Mouse (Mus musculus): ENCODE results near the gene 9530053A07Rik. TPM values are rescaled to one million over a fixed set of nuclear protein-coding genes. Genes with fewer than 3 reads are reported as not detected.
A peak's percentile ranks its signal among the peaks of the same experiment; 100 is the strongest.
"Not testable (repeated sequence)": the region's sequence is repeated elsewhere in the genome, so short reads cannot be mapped to it uniquely, and the experiment has no call there.

The 9530053A07Rik gene
- total and polyA plus RNA-seq, 3 experiments: 0.08 TPM; not detected in 2

- no peak overlapping the region for H3K4me3 ChIP-seq
- DNase-seq: peak in 1 of 2 experiments; percentile 34
- no peak overlapping the region for H3K9ac ChIP-seq (ENCODE audit: low read depth, low read length)
- H3K79me2 ChIP-seq (replicated peaks; ENCODE audit: control insufficient read depth, insufficient read depth, low read length): no peaks in the 10 kb centered on the region
- TF ChIP-seq CTCF (IDR thresholded peaks at IDR 0.05): peak; percentile 60
- no peak for TF ChIP-seq POLR2A (IDR thresholded peaks at IDR 0.05; ENCODE audit: insufficient read depth, low read depth, low read length)
- no peak overlapping the region for H3K27ac ChIP-seq
- no peaks in the 10 kb centered on the region for H3K4me1 ChIP-seq (ENCODE audit: control insufficient read depth, insufficient read depth, low read length)
- no peaks in the 10 kb centered on the region for H3K36me3 ChIP-seq (ENCODE audit: control insufficient read depth, insufficient read depth, low read length)
- H3K27me3 ChIP-seq (ENCODE audit: control insufficient read depth, insufficient read depth, low read length): no peaks in the 10 kb centered on the region
- intact Hi-C loops (cut with DNase I): no loop called here
- 14% methylated on average over 13 of the region's 13 CpGs for WGBS
These were observed 22.4 kb downstream of the 9530053A07Rik start for GRCm38 (mm10) chr7:28151584-28152221.

- H3K27me3 ChIP-seq (ENCODE audit: control insufficient read depth, insufficient read depth, low read length); H3K9ac ChIP-seq (ENCODE audit: low read depth, low read length); H3K36me3 ChIP-seq (ENCODE audit: control insufficient read depth, insufficient read depth, low read length); DNase-seq; intact Hi-C loops (cut with DNase I); H3K27ac ChIP-seq; H3K79me2 ChIP-seq (replicated peaks; ENCODE audit: control insufficient read depth, insufficient read depth, low read length); H3K4me3 ChIP-seq; H3K4me1 ChIP-seq (ENCODE audit: control insufficient read depth, insufficient read depth, low read length): not testable (repeated sequence)
- 15% methylated on average over 5 of the region's 5 CpGs for WGBS
These were observed 24.3 kb downstream of the 9530053A07Rik start for GRCm38 (mm10) chr7:28153595-28153994.

GRCm38 (mm10) chr7:28159292-28159691 is 30.0 kb downstream of the 9530053A07Rik start:
- 29% methylated on average over 6 of the region's 6 CpGs for WGBS
- intact Hi-C loops (cut with DNase I): no loop called here
- no peak for DNase-seq
- Histone ChIP-seq H3K36me3 (ENCODE audit: control insufficient read depth, insufficient read depth, low read length) (no peaks in the 10 kb centered on the region), H3K4me1 (ENCODE audit: control insufficient read depth, insufficient read depth, low read length) (no peaks in the 10 kb centered on the region), H3K9ac (ENCODE audit: low read depth, low read length) (no peak overlapping the region), H3K27me3 (ENCODE audit: control insufficient read depth, insufficient read depth, low read length) (no peaks in the 10 kb centered on the region), H3K79me2 (replicated peaks; ENCODE audit: control insufficient read depth, insufficient read depth, low read length) (no peaks in the 10 kb centered on the region), H3K27ac (no peak overlapping the region), H3K4me3 (no peak overlapping the region)
- TF ChIP-seq CTCF (IDR thresholded peaks at IDR 0.05) (no peak), EP300 (IDR thresholded peaks at IDR 0.05; ENCODE audit: insufficient read depth, low read depth, low read length) (no peak), POLR2A (IDR thresholded peaks at IDR 0.05; ENCODE audit: insufficient read depth, low read depth, low read length) (no peak)

- TF ChIP-seq POLR2A (IDR thresholded peaks at IDR 0.05; ENCODE audit: insufficient read depth, low read depth, low read length) (no peak), CTCF (IDR thresholded peaks at IDR 0.05) (no peak), EP300 (IDR thresholded peaks at IDR 0.05; ENCODE audit: insufficient read depth, low read depth, low read length) (no peak)
- intact Hi-C loops (cut with DNase I): no loop called here
- WGBS: 77% methylated on average over 3 of the region's 3 CpGs
- H3K4me3 ChIP-seq: no peak overlapping the region
- H3K4me1 ChIP-seq (ENCODE audit: control insufficient read depth, insufficient read depth, low read length): no peaks in the 10 kb centered on the region
- no peaks in the 10 kb centered on the region for H3K27me3 ChIP-seq (ENCODE audit: control insufficient read depth, insufficient read depth, low read length)
- H3K79me2 ChIP-seq (replicated peaks; ENCODE audit: control insufficient read depth, insufficient read depth, low read length): no peaks in the 10 kb centered on the region
- no peak overlapping the region for H3K27ac ChIP-seq
- H3K9ac ChIP-seq (ENCODE audit: low read depth, low read length): no peak overlapping the region
- no peak for DNase-seq
- H3K36me3 ChIP-seq (ENCODE audit: control insufficient read depth, insufficient read depth, low read length): no peaks in the 10 kb centered on the region
These were observed 30.6 kb downstream of the 9530053A07Rik start for GRCm38 (mm10) chr7:28159893-28160292.

- H3K4me1 ChIP-seq (ENCODE audit: control insufficient read depth, insufficient read depth, low read length): no peaks in the 10 kb centered on the region
- no peak for TF ChIP-seq EP300 (IDR thresholded peaks at IDR 0.05; ENCODE audit: insufficient read depth, low read depth, low read length)
- no peak for TF ChIP-seq CTCF (IDR thresholded peaks at IDR 0.05)
- TF ChIP-seq POLR2A (IDR thresholded peaks at IDR 0.05; ENCODE audit: insufficient read depth, low read depth, low read length): no peak
- H3K36me3 ChIP-seq (ENCODE audit: control insufficient read depth, insufficient read depth, low read length): no peaks in the 10 kb centered on the region
- no peak for DNase-seq
- no peaks in the 10 kb centered on the region for H3K27me3 ChIP-seq (ENCODE audit: control insufficient read depth, insufficient read depth, low read length)
- intact Hi-C loops (cut with DNase I): no loop called here
- H3K4me3 ChIP-seq: no peak overlapping the region
- WGBS: 48% methylated on average over 9 of the region's 9 CpGs
- no peak overlapping the region for H3K9ac ChIP-seq (ENCODE audit: low read depth, low read length)
- H3K79me2 ChIP-seq (replicated peaks; ENCODE audit: control insufficient read depth, insufficient read depth, low read length): no peaks in the 10 kb centered on the region
- no peak overlapping the region for H3K27ac ChIP-seq
These were observed 32.0 kb downstream of the 9530053A07Rik start for GRCm38 (mm10) chr7:28161163-28161749.

GRCm38 (mm10) chr7:28165406-28165805 is 36.1 kb downstream of the 9530053A07Rik start:
- WGBS: 73% methylated on average over 6 of the region's 6 CpGs
- H3K79me2 ChIP-seq (replicated peaks; ENCODE audit: control insufficient read depth, insufficient read depth, low read length): no peaks in the 10 kb centered on the region
- H3K27ac ChIP-seq: no peak overlapping the region
- no peak overlapping the region for H3K4me3 ChIP-seq
- H3K4me1 ChIP-seq (ENCODE audit: control insufficient read depth, insufficient read depth, low read length): no peaks in the 10 kb centered on the region
- TF ChIP-seq CTCF (IDR thresholded peaks at IDR 0.05): 0 out of 2 replicates have a peak, but pooled peaks have one; percentile 21
- no peak for TF ChIP-seq EP300 (IDR thresholded peaks at IDR 0.05; ENCODE audit: insufficient read depth, low read depth, low read length)
- TF ChIP-seq POLR2A (IDR thresholded peaks at IDR 0.05; ENCODE audit: insufficient read depth, low read depth, low read length): no peak
- no peak for DNase-seq
- intact Hi-C loops (cut with DNase I): loop anchor here (5.0 kb wide), 2 partner anchors 47 to 113 kb away; partner anchors contain the start of gene Psmc4
- no peak overlapping the region for H3K9ac ChIP-seq (ENCODE audit: low read depth, low read length)
- no peaks in the 10 kb centered on the region for H3K27me3 ChIP-seq (ENCODE audit: control insufficient read depth, insufficient read depth, low read length)
- no peaks in the 10 kb centered on the region for H3K36me3 ChIP-seq (ENCODE audit: control insufficient read depth, insufficient read depth, low read length)

All from heart, adult 2 months (tissue).